Mouse (Mus musculus) CH12.LX (cell line): ENCODE results near the gene Cyp2d22. TPM values are rescaled to one million over a fixed set of nuclear protein-coding genes. Genes with fewer than 3 reads are reported as not detected.

Experiments
- DNase-seq: peaks from one replicate; pipeline ENCODE4 v3.0.0-alpha.2; 2013; ENCODE audit errors: extremely low read depth
- H3K27ac ChIP-seq: 2 replicates; pipeline ENCODE4 v1.5.1; 2012; ENCODE audit warnings: low read depth, mild to moderate bottlenecking, control low read depth, moderate library complexity; ENCODE audit not compliant: insufficient read depth
- H3K27me3 ChIP-seq: replicated peaks from 2 replicates; pipeline ENCODE3; 2012; ENCODE audit warnings: inconsistent platforms
- H3K36me3 ChIP-seq, 2 experiments: replicated peaks in 1 of 2; 2 replicates each; pipeline versions ENCODE3 to v1.6.1; 2012; ENCODE audit warnings: inconsistent platforms in 1 of 2, low read length in 1 of 2, mild to moderate bottlenecking in 1 of 2, mixed read lengths in 1 of 2, moderate library complexity in 1 of 2; ENCODE audit not compliant: control insufficient read depth in 1 of 2, insufficient read depth in 1 of 2
- H3K4me1 ChIP-seq, 2 experiments: 2 replicates each; pipeline ENCODE4 v1.6.1; 2012; ENCODE audit warnings: inconsistent platforms in 1 of 2, moderate library complexity in 1 of 2; ENCODE audit not compliant: insufficient read depth in 2 of 2, control insufficient read depth in 1 of 2
- H3K4me2 ChIP-seq: 2 replicates; pipeline ENCODE4 v1.6.1; 2012; ENCODE audit warnings: low read depth, mild to moderate bottlenecking, control low read depth; ENCODE audit not compliant: poor library complexity, insufficient read depth, severe bottlenecking
- H3K4me3 ChIP-seq, 3 experiments: fragments of 150-350 bp in 1 of 3; sonication (generic) in 1 of 3; replicated peaks in 1 of 3; 2 replicates each; pipeline versions ENCODE3 to v1.5.1; 2011 to 2012; ENCODE audit warnings: low read depth in 2 of 3, low read length in 2 of 3, mild to moderate bottlenecking in 2 of 3, moderate library complexity in 2 of 3, control low read depth in 1 of 3, improper control_type of control experiment in 1 of 3, inconsistent platforms in 1 of 3, mixed read lengths in 1 of 3; ENCODE audit not compliant: poor library complexity in 1 of 3
- H3K79me2 ChIP-seq: replicated peaks from 2 replicates; pipeline ENCODE4 v1.6.1; 2012; ENCODE audit warnings: mild to moderate bottlenecking, moderate library complexity; ENCODE audit not compliant: control insufficient read depth, poor library complexity, insufficient read depth, severe bottlenecking; ENCODE audit errors: extremely low read depth
- H3K9ac ChIP-seq: 2 replicates; pipeline ENCODE4 v1.6.1; 2012; ENCODE audit warnings: low read depth, mild to moderate bottlenecking, control low read depth, moderate library complexity; ENCODE audit not compliant: insufficient read depth
- H3K9me3 ChIP-seq: replicated peaks from 2 replicates; pipeline ENCODE3; 2012; ENCODE audit warnings: low read length, inconsistent platforms, mixed read lengths
- BHLHE40 ChIP-seq: IDR thresholded peaks from 2 replicates; pipeline ENCODE4 v1.6.1; 2011; ENCODE audit warnings: mild to moderate bottlenecking, low read depth, low read length, improper control_type of control experiment
- CHD2 ChIP-seq: IDR thresholded peaks from 2 replicates; pipeline ENCODE4 v1.6.1; 2011; ENCODE audit warnings: low read length, improper control_type of control experiment
- CTCF ChIP-seq, 2 experiments: IDR thresholded peaks in 1 of 2; conservative IDR thresholded peaks in 1 of 2; 2 replicates each; pipeline ENCODE4 v1.5.1; 2011 to 2012; ENCODE audit warnings: low read depth in 2 of 2, low read length in 2 of 2, improper control_type of control experiment in 1 of 2, inconsistent platforms in 1 of 2, mild to moderate bottlenecking in 1 of 2, moderate library complexity in 1 of 2
- E2F4 ChIP-seq: IDR thresholded peaks from 2 replicates; pipeline ENCODE4 v1.6.1; 2011; ENCODE audit warnings: low read depth, low read length, improper control_type of control experiment; ENCODE audit not compliant: insufficient replicate concordance
- ELF1 ChIP-seq: IDR thresholded peaks from 2 replicates; pipeline ENCODE4 v1.6.1; 2014; ENCODE audit warnings: low read depth, mild to moderate bottlenecking, inconsistent platforms, low read length, improper control_type of control experiment
- EP300 ChIP-seq: IDR thresholded peaks from 2 replicates; pipeline ENCODE4 v1.6.1; 2011; ENCODE audit warnings: low read length, improper control_type of control experiment
- GABPA ChIP-seq: IDR thresholded peaks from 2 replicates; pipeline ENCODE4 v1.6.1; 2012; ENCODE audit warnings: low read depth, low read length, improper control_type of control experiment, inconsistent platforms; ENCODE audit not compliant: insufficient replicate concordance
- HCFC1 ChIP-seq: IDR thresholded peaks from 2 replicates; pipeline ENCODE4 v1.6.1; 2012; ENCODE audit warnings: low read depth, mild to moderate bottlenecking, inconsistent platforms, low read length, improper control_type of control experiment
- IRF4 ChIP-seq: IDR thresholded peaks from 2 replicates; pipeline ENCODE4 v1.6.1; 2014; ENCODE audit warnings: low read depth, mild to moderate bottlenecking, inconsistent platforms, low read length, improper control_type of control experiment
- JUN ChIP-seq: IDR thresholded peaks from 2 replicates; pipeline ENCODE4 v1.6.1; 2011; ENCODE audit warnings: low read depth, mild to moderate bottlenecking, low read length, improper control_type of control experiment, moderate library complexity; ENCODE audit not compliant: insufficient read depth
- JUND ChIP-seq: conservative IDR thresholded peaks from 2 replicates; pipeline ENCODE4 v1.6.1; 2011; ENCODE audit warnings: low read depth, low read length, improper control_type of control experiment
- KAT2A ChIP-seq: IDR thresholded peaks from 2 replicates; pipeline ENCODE4 v1.6.1; 2012; ENCODE audit warnings: low read length, improper control_type of control experiment, inconsistent platforms; ENCODE audit not compliant: insufficient replicate concordance
- MAFK ChIP-seq: IDR thresholded peaks from 2 replicates; pipeline ENCODE4 v1.6.1; 2011; ENCODE audit warnings: low read length, improper control_type of control experiment; ENCODE audit not compliant: insufficient replicate concordance
- MAX ChIP-seq: IDR thresholded peaks from 2 replicates; pipeline ENCODE4 v1.6.1; 2011; ENCODE audit warnings: low read length, improper control_type of control experiment
- MXI1 ChIP-seq: IDR thresholded peaks from 2 replicates; pipeline ENCODE4 v1.6.1; 2011; ENCODE audit warnings: mild to moderate bottlenecking, low read depth, low read length, improper control_type of control experiment
- MYC ChIP-seq: IDR thresholded peaks from 2 replicates; pipeline ENCODE4 v1.6.1; 2011; ENCODE audit warnings: low read depth, mild to moderate bottlenecking, improper control_type of control experiment, low read length
- NELFE ChIP-seq: IDR thresholded peaks from 2 replicates; pipeline ENCODE4 v1.6.1; 2011; ENCODE audit warnings: low read depth, low read length, improper control_type of control experiment
- NRF1 ChIP-seq: IDR thresholded peaks from 2 replicates; pipeline ENCODE4 v1.6.1; 2014; ENCODE audit warnings: low read depth, mild to moderate bottlenecking, inconsistent platforms, low read length, improper control_type of control experiment, moderate library complexity
- PAX5 ChIP-seq: IDR thresholded peaks from 2 replicates; pipeline ENCODE4 v1.6.1; 2012; ENCODE audit warnings: low read length, inconsistent platforms, mixed read lengths
- POLR2A ChIP-seq: IDR thresholded peaks from 2 replicates; pipeline ENCODE4 v1.6.1; 2011; ENCODE audit warnings: low read depth, mild to moderate bottlenecking, improper control_type of control experiment, low read length
- POLR2AphosphoS2 ChIP-seq: IDR thresholded peaks from 2 replicates; pipeline ENCODE4 v1.6.1; 2011; ENCODE audit warnings: low read depth, low read length, improper control_type of control experiment
- RAD21 ChIP-seq: IDR thresholded peaks from 2 replicates; pipeline ENCODE4 v1.6.1; 2011; ENCODE audit warnings: low read depth, mild to moderate bottlenecking, low read length, improper control_type of control experiment, moderate library complexity
- RCOR1 ChIP-seq: conservative IDR thresholded peaks from 2 replicates; pipeline ENCODE4 v1.6.1; 2012; ENCODE audit warnings: low read depth, mild to moderate bottlenecking, inconsistent platforms, low read length, improper control_type of control experiment
- SIN3A ChIP-seq: IDR thresholded peaks from 2 replicates; pipeline ENCODE4 v1.6.1; 2012; ENCODE audit warnings: low read length, improper control_type of control experiment, inconsistent platforms
- SMC3 ChIP-seq: IDR thresholded peaks from 2 replicates; pipeline ENCODE4 v1.6.1; 2011; ENCODE audit warnings: low read depth, low read length, improper control_type of control experiment
- TBP ChIP-seq: conservative IDR thresholded peaks from 2 replicates; pipeline ENCODE4 v1.6.1; 2011; ENCODE audit warnings: low read depth, low read length, improper control_type of control experiment
- TCF12 ChIP-seq: IDR thresholded peaks from 2 replicates; pipeline ENCODE4 v1.6.1; 2014; ENCODE audit warnings: low read depth, mild to moderate bottlenecking, inconsistent platforms, low read length, improper control_type of control experiment
- UBTF ChIP-seq: IDR thresholded peaks from 2 replicates; pipeline ENCODE4 v1.6.1; 2012; ENCODE audit warnings: low read depth, mild to moderate bottlenecking, inconsistent platforms, low read length, improper control_type of control experiment, moderate library complexity
- USF1 ChIP-seq: IDR thresholded peaks from 2 replicates; pipeline ENCODE4 v1.6.1; 2014; ENCODE audit warnings: low read depth, mild to moderate bottlenecking, inconsistent platforms, low read length, improper control_type of control experiment
- USF2 ChIP-seq: conservative IDR thresholded peaks from 2 replicates; pipeline ENCODE4 v1.6.1; 2011; ENCODE audit warnings: low read depth, low read length, improper control_type of control experiment
- ZC3H11A ChIP-seq: IDR thresholded peaks from 2 replicates; pipeline ENCODE4 v1.6.1; 2012; ENCODE audit warnings: low read depth, mild to moderate bottlenecking, inconsistent platforms, low read length, improper control_type of control experiment
- ZKSCAN1 ChIP-seq: IDR thresholded peaks from 2 replicates; pipeline ENCODE4 v1.6.1; 2012; ENCODE audit warnings: low read depth, inconsistent platforms, low read length, improper control_type of control experiment, borderline replicate concordance
- ZMIZ1 ChIP-seq: IDR thresholded peaks from 2 replicates; pipeline ENCODE4 v1.6.1; 2012; ENCODE audit warnings: low read depth, mild to moderate bottlenecking, inconsistent platforms, low read length, improper control_type of control experiment
- ZNF384 ChIP-seq: IDR thresholded peaks from 2 replicates; pipeline ENCODE4 v1.6.1; 2012; ENCODE audit warnings: low read depth, low read length, improper control_type of control experiment, inconsistent platforms
- dilution Hi-C: fragments of 300-500 bp; cut with MboI; formaldehyde crosslinking; loops from 2 replicates; pipeline ENCODE4 v1.14.3; 2020; ENCODE audit warnings: low sequenced_read_pairs; ENCODE audit not compliant: extremely low pct_unique_long_range_greater_than_20kb, extremely low pct_ligation_motif_present
- in situ Hi-C: fragments of 300-500 bp; cut with MboI; formaldehyde crosslinking; loops from 3 replicates; pipeline ENCODE4 v1.14.3; 2019; ENCODE audit warnings: low sequenced_read_pairs, low pct_ligation_motif_present, low pct_unique_long_range_greater_than_20kb, mixed read lengths
- polyA plus RNA-seq: library from polyadenylated mRNA; unstranded; fragments of >175 nt; gene quantifications from 2 replicates; pipeline ENCODE4 v1.2.1, GENCODE M21; 2012; ENCODE audit warnings: low read depth; ENCODE audit not compliant: insufficient read length
- total RNA-seq, 2 experiments: library from RNA; depleted of rRNA; stranded (reverse); fragments of 300-350 nt in 1 of 2; fragments of >200 nt in 1 of 2; gene quantifications; 2 replicates each; pipeline ENCODE4 v1.2.3; 2012 to 2014

Gene Cyp2d22
- total and polyA plus RNA-seq, 3 experiments: 0.21 to 0.24 TPM; not detected in 1

- no peaks in the 10 kb centered on the region for H3K9me3 ChIP-seq
- H3K27ac ChIP-seq: peak overlapping the region; percentile 19
- peak overlapping the region; percentile 85 for H3K9ac ChIP-seq
- H3K79me2 ChIP-seq: peaks cover 19% of the 10 kb centered on the region
- H3K4me1 ChIP-seq: peaks cover 14 to 34% of the 10 kb centered on the region in 2 experiments
- in situ Hi-C loops (no loop called here), dilution Hi-C loops (no loop called here)
- no peak for DNase-seq
- H3K4me2 ChIP-seq: peak overlapping the region; percentile 96
- H3K36me3 ChIP-seq: peaks cover 29 to 42% of the 10 kb centered on the region in 2 experiments
- H3K4me3 ChIP-seq: peak overlapping the region; percentile 58 to 81 (median 71)
- TF ChIP-seq NELFE: no peak
- TF ChIP-seq MXI1: peak; percentile 81
- TF ChIP-seq ZMIZ1: no peak
- TF ChIP-seq EP300: no peak
- TF ChIP-seq CTCF (conservative IDR thresholded peaks at IDR 0.05 in 1 of 2, IDR thresholded peaks at IDR 0.05 in 1 of 2; ENCODE audit: low read depth in 2 of 2, low read length in 2 of 2): no peak
- TF ChIP-seq SMC3: no peak
- TF ChIP-seq PAX5: no peak
- TF ChIP-seq BHLHE40: no peak
- TF ChIP-seq GABPA: no peak
- TF ChIP-seq ZC3H11A: no peak
- TF ChIP-seq MYC: peak; percentile 74
- no peak for TF ChIP-seq KAT2A
- TF ChIP-seq TCF12: no peak
- TF ChIP-seq TBP: no peak
- TF ChIP-seq MAFK: no peak
- no peak for TF ChIP-seq NRF1
- no peak for TF ChIP-seq USF2
- TF ChIP-seq MAX: peak; percentile 45; the same call in 1 of the 2 replicates
- peak; percentile 48; the same call in 1 of the 2 replicates for TF ChIP-seq SIN3A
- TF ChIP-seq USF1: no peak
- TF ChIP-seq HCFC1: no peak
- no peak for TF ChIP-seq RCOR1
- TF ChIP-seq RAD21: no peak
- no peak for TF ChIP-seq UBTF
- no peak for TF ChIP-seq IRF4
- TF ChIP-seq ZKSCAN1: no peak
- TF ChIP-seq JUND: no peak
- TF ChIP-seq ELF1: no peak
- no peak for TF ChIP-seq ZNF384
- no peak for TF ChIP-seq POLR2A
- no peak for TF ChIP-seq JUN
- no peak for TF ChIP-seq POLR2AphosphoS2
- no peak for TF ChIP-seq CHD2
- TF ChIP-seq E2F4: no peak
- peaks cover 8% of the 10 kb centered on the region for H3K27me3 ChIP-seq
These were observed 32.8 kb downstream of the Cyp2d22 start for GRCm38 (mm10) chr15:82347303-82347676.
